Mouse (Mus musculus) v-Abl transformed pro-B cells (cell line): ENCODE results near the gene Lrrc73.

Source experiments
- in situ Hi-C, 2 experiments: fragments of 400-800 bp; cut with MboI; formaldehyde crosslinking; loops; one replicate each; pipeline ENCODE4 v1.15.1; 2025; ENCODE audit not compliant: unreplicated experiment in 2 of 2

Lrrc73 gene

GRCm38 (mm10) chr17:46253452-46254084 is at the start of gene Lrrc73:
Lrrc73 (plus strand) TSS chr17:46253531.
- in situ Hi-C loops, result no loop called here

- in situ Hi-C loops, result loop anchor here in 1 of 2 experiments (25.0 kb wide), 1 partner anchor 731 kb away; no protein-coding TSS in a partner anchor
Measured at GRCm38 (mm10) chr17:46206676-46207075, 46.7 kb upstream of the Lrrc73 start.

GRCm38 (mm10) chr17:46210550-46210949 is 42.8 kb upstream of the Lrrc73 start:
- in situ Hi-C loops, result loop anchor here in 1 of 2 experiments (25.0 kb wide), 1 partner anchor 727 kb away; no protein-coding TSS in a partner anchor

GRCm38 (mm10) chr17:46221601-46222000 is 31.7 kb upstream of the Lrrc73 start:
- in situ Hi-C loops, result loop anchor here in 1 of 2 experiments (25.0 kb wide), 1 partner anchor 716 kb away; no protein-coding TSS in a partner anchor

- in situ Hi-C loops, result no loop called here
Measured at GRCm38 (mm10) chr17:46227576-46227975, 25.8 kb upstream of the Lrrc73 start.

GRCm38 (mm10) chr17:46236067-46236466 is 17.3 kb upstream of the Lrrc73 start:
- in situ Hi-C loops, result no loop called here

- in situ Hi-C loops, result no loop called here
Measured at GRCm38 (mm10) chr17:46237079-46237478, 16.3 kb upstream of the Lrrc73 start.

GRCm38 (mm10) chr17:46237480-46237879 is 15.9 kb upstream of the Lrrc73 start:
- in situ Hi-C loops, result no loop called here

- in situ Hi-C loops, result no loop called here
Measured at GRCm38 (mm10) chr17:46239516-46240114, 13.7 kb upstream of the Lrrc73 start.

GRCm38 (mm10) chr17:46241471-46241870 is 11.9 kb upstream of the Lrrc73 start:
- in situ Hi-C loops, result no loop called here

GRCm38 (mm10) chr17:46242274-46242673 is 11.1 kb upstream of the Lrrc73 start:
- in situ Hi-C loops, result no loop called here

- in situ Hi-C loops, result no loop called here
Measured at GRCm38 (mm10) chr17:46242993-46243392, 10.3 kb upstream of the Lrrc73 start.

GRCm38 (mm10) chr17:46243624-46244023 is 9.7 kb upstream of the Lrrc73 start:
- in situ Hi-C loops, result no loop called here

- in situ Hi-C loops, result no loop called here
Measured at GRCm38 (mm10) chr17:46244579-46244978, 8.8 kb upstream of the Lrrc73 start.

- in situ Hi-C loops, result no loop called here
Measured at GRCm38 (mm10) chr17:46247512-46248188, 5.7 kb upstream of the Lrrc73 start, which contains the start of the genes Polr1c and Yipf3. Polr1c (minus strand) TSS chr17:46248054. Yipf3 (plus strand) TSS chr17:46248080.

GRCm38 (mm10) chr17:46248189-46248522 is 5.2 kb upstream of the Lrrc73 start:
- in situ Hi-C loops, result no loop called here

- in situ Hi-C loops, result no loop called here
Measured at GRCm38 (mm10) chr17:46251174-46251573, 2.2 kb upstream of the Lrrc73 start.

- in situ Hi-C loops, result no loop called here
Measured at GRCm38 (mm10) chr17:46252571-46253451, 520 bp upstream of the Lrrc73 start.

GRCm38 (mm10) chr17:46254106-46254505 is 775 bp downstream of the Lrrc73 start:
- in situ Hi-C loops, result no loop called here

- in situ Hi-C loops, result loop anchor here in 1 of 2 experiments (5.0 kb wide), 1 partner anchor 523 kb away; the partner anchor contains the start of gene 1600014C23Rik
Measured at GRCm38 (mm10) chr17:46255147-46255546, 1.8 kb downstream of the Lrrc73 start.
